Mouse (Mus musculus) C2C12 (cell line): Measurements from ENCODE around the gene Anks1b.

Source experiments
- CEBPB ChIP-seq: IDR thresholded peaks from one replicate; pipeline ENCODE4 v1.6.1; 2011; ENCODE audit warnings: low read depth, mild to moderate bottlenecking, control low read depth, moderate library complexity
- CTCF ChIP-seq: IDR thresholded peaks from one replicate; pipeline ENCODE4 v1.5.1; 2011; ENCODE audit not compliant: control insufficient read depth, insufficient read depth, insufficient read length
- FOSL1 ChIP-seq: IDR thresholded peaks from one replicate; pipeline ENCODE4 v1.8.0; 2011; ENCODE audit warnings: mild to moderate bottlenecking, low read length; ENCODE audit not compliant: poor library complexity, insufficient read depth, severe bottlenecking
- MAX ChIP-seq: IDR thresholded peaks from one replicate; pipeline ENCODE4 v1.6.1; 2011; ENCODE audit warnings: mild to moderate bottlenecking, control low read depth
- MYOD1 ChIP-seq: IDR thresholded peaks from one replicate; pipeline ENCODE4 v1.6.1; 2011; ENCODE audit warnings: low read depth; ENCODE audit not compliant: control insufficient read depth, insufficient read length
- MYOG ChIP-seq: IDR thresholded peaks from one replicate; pipeline ENCODE4 v1.6.1; 2011; ENCODE audit not compliant: control insufficient read depth, insufficient read length; ENCODE audit errors: extremely low read depth
- USF1 ChIP-seq: IDR thresholded peaks from one replicate; pipeline ENCODE4 v1.6.1; 2011; ENCODE audit warnings: low read depth, mild to moderate bottlenecking, control low read depth, moderate library complexity

GRCm38 (mm10) chr10:90953821-90954220 is 1080.5 kb downstream of the Anks1b start:
- TF ChIP-seq CTCF: no peak
- TF ChIP-seq CEBPB: no peak
- no peak for TF ChIP-seq MYOG
- no peak for TF ChIP-seq FOSL1
- TF ChIP-seq MYOD1: no peak
- no peak for TF ChIP-seq MAX
- TF ChIP-seq USF1: no peak
